Mouse (Mus musculus) limb, embryonic 12.5 days (tissue): ENCODE data around the gene Nbl1. TPM values are rescaled to one million over a fixed set of nuclear protein-coding genes. Genes with fewer than 3 reads are reported as not detected.

Experiments used
- ATAC-seq: fragments of 200-750 bp; cut with Nextera tagmentation; 2 replicates; pipeline ENCODE4 v1.8.0; 2017; ENCODE audit warnings: low read depth, moderate TSS enrichment; ENCODE audit not compliant: insufficient number of reproducible peaks, insufficient read depth, low FRiP score, low TSS enrichment
- H3K27ac ChIP-seq: fragments of 300-500 bp; sonication (generic); 2 replicates; pipeline ENCODE4 v1.5.1; 2016; ENCODE audit warnings: mild to moderate bottlenecking, moderate library complexity
- H3K27me3 ChIP-seq: fragments of 300-500 bp; sonication (generic); 2 replicates; pipeline ENCODE4 v1.6.1; 2016; ENCODE audit warnings: mild to moderate bottlenecking, moderate library complexity
- H3K36me3 ChIP-seq: fragments of 300-500 bp; sonication (generic); 2 replicates; pipeline ENCODE4 v1.6.1; 2016; ENCODE audit warnings: mild to moderate bottlenecking, moderate library complexity
- H3K4me1 ChIP-seq: fragments of 300-500 bp; sonication (generic); replicated peaks from 2 replicates; pipeline ENCODE4 v1.6.1; 2016
- H3K4me2 ChIP-seq: fragments of 300-500 bp; sonication (generic); 2 replicates; pipeline ENCODE4 v1.6.1; 2016; ENCODE audit warnings: mild to moderate bottlenecking, moderate library complexity
- H3K4me3 ChIP-seq: fragments of 300-500 bp; sonication (generic); replicated peaks from 2 replicates; pipeline ENCODE4 v1.5.1; 2016; ENCODE audit warnings: mild to moderate bottlenecking
- H3K9ac ChIP-seq: fragments of 300-500 bp; sonication (generic); replicated peaks from 2 replicates; pipeline ENCODE4 v1.6.1; 2016; ENCODE audit warnings: mild to moderate bottlenecking, moderate library complexity
- H3K9me3 ChIP-seq: fragments of 300-500 bp; sonication (generic); 2 replicates; pipeline ENCODE4 v1.6.1; 2016; ENCODE audit warnings: mild to moderate bottlenecking, moderate library complexity
- WGBS: fragments of 180-500 bp; shearing (Covaris S2); methylation state at CpG from one replicate; pipeline ENCODE4 v1.1.7; 2016; 5-methylcytosine and 5-hydroxymethylcytosine counted together
- polyA plus RNA-seq: library from polyadenylated mRNA; unstranded; fragments of >200 nt; fragmentation: Nextera tagmentation; extraction: Ambion mirVana; gene quantifications from 2 replicates; pipeline ENCODE4 v1.2.1, GENCODE M21; 2016

Gene Nbl1
- polyA plus RNA-seq, 1 experiment from 2014 or later: 141 TPM

DNA sequence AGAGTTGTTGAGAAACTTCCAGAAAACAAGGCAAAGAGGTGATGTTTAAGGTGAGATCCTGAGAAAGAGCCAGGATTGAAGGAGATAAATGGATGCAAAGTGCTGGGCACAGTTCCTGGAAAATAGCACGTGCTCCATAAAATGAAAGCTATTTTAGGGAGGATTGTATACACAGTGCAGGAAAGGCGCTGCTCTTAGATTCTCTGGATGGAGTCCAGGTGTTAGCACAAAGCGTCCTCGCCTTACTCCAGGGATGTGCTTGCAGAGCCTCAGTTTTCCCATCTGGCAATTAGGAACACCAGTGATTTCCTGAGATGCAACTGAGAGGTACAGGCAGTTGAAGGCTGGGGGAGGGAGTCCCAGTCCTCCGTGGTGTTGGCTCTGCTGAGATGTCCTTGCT, 3.4 kb upstream of the Nbl1 start:
- Histone ChIP-seq H3K4me1 (peaks cover 18% of the 10 kb centered on the region), H3K9ac (no peak overlapping the region), H3K36me3 (peaks cover 5% of the 10 kb centered on the region; the same call in 1 of the 2 replicates), H3K27ac (no peak overlapping the region), H3K4me2 (no peak overlapping the region), H3K4me3 (no peak overlapping the region), H3K9me3 (peaks cover 7% of the 10 kb centered on the region; the same call in 1 of the 2 replicates), H3K27me3 (peaks cover 33% of the 10 kb centered on the region)
- no peak for ATAC-seq
- 61% methylated on average over 5 of the region's 5 CpGs for WGBS

DNA sequence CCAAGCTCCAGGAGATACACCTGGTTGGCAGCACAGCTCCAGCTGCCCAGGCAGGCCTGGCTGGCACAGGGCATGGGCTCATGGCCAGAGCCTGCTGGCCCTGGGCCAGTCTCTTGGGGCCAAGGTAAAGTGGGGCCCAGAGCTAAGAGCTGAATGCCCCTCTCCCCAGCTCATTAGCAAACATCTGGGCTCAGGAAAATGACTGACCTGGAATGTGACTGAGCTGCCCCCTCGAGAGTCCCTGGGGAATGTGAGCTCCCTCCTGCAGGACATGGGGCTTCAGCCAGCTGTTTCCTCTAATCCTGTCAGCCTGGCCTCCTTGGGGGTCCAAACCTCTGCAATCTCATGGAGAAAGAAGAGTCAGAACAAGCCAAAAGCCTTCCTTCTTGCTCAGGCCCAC, 2.6 kb upstream of the Nbl1 start:
- ATAC-seq: no peak
- Histone ChIP-seq H3K27me3 (peaks cover 41% of the 10 kb centered on the region), H3K9me3 (peaks cover 7% of the 10 kb centered on the region; the same call in 1 of the 2 replicates), H3K27ac (no peak overlapping the region), H3K36me3 (peaks cover 3% of the 10 kb centered on the region; the same call in 1 of the 2 replicates), H3K4me2 (no peak overlapping the region), H3K4me1 (peaks cover 26% of the 10 kb centered on the region), H3K4me3 (no peak overlapping the region), H3K9ac (no peak overlapping the region)
- 0% methylated on average over 1 of the region's 1 CpGs for WGBS

DNA sequence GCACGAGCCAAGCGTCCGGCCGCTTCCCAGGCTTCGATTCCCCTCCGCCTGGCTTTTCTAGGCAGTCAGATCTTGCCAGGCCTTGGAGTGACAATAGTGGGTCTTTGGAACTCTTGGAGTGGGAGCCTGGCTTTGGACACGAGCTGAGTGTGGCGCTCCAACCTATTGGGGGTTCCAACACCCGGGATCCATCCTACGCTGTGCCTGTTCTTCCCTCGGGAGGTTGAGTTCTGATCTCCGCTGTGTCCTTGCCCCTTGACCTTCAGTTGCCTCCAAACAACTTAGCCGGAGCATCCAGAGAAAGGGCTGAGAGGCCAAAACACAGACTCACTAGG, 370 bp upstream of the Nbl1 start:
- Histone ChIP-seq H3K36me3 (peaks cover 8% of the 10 kb centered on the region; the same call in 1 of the 2 replicates), H3K4me1 (peaks cover 38% of the 10 kb centered on the region), H3K9ac (peak overlapping the region; percentile 90; the same call in 1 of the 2 replicates), H3K27me3 (peaks cover 55% of the 10 kb centered on the region), H3K4me3 (peak overlapping the region; percentile 83), H3K27ac (peak overlapping the region; percentile 89; the same call in 1 of the 2 replicates), H3K4me2 (peak overlapping the region; percentile 89), H3K9me3 (peaks cover 7% of the 10 kb centered on the region; the same call in 1 of the 2 replicates)
- 23% methylated on average over 13 of the region's 13 CpGs for WGBS
- no peak for ATAC-seq

DNA sequence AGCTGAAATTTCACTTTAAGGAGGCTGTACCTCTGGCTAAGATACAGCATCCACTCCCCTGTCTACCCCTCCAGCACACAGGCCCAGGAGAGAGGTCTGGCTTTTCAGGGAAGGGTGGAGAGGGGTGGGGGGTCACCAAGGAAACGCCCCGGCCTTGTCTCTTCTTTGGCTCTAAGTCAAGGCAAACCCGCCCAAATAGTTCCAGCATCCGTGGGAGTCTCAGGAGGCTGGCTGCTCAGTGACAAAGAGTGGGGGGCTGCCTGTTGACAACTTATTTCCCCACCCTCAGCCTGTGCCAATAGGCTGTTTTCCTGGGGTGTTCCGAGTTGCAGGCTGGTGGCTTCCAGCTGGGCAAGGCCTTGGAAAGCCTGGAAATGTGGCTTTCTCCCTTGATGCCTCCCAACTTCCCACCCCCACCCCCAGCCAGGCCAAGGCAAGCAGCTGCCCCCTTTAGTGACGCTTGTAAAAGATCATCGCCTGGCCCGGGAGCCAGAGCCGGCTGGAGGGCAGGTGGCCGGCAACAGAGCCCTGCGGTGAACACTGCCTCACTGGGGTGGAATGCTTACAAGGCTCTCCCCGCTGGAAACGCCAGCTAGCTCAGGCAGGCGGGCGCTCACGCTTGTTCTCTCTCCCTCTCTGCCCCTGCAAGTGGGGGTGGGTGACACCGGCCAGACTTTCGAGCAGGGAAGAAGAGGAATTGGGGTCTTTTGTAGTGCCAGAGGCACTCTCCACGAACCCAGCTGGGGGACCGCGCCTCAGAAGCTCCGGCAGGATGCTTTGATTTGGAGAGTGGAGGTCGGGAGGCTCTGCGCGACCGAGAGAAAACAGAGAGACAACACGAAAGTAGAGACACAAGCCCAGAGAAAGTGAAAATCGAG, 1.1 kb downstream of the Nbl1 start:
- Histone ChIP-seq H3K4me1 (peaks cover 49% of the 10 kb centered on the region), H3K4me2 (peak overlapping the region; percentile 89), H3K9me3 (peaks cover 7% of the 10 kb centered on the region; the same call in 1 of the 2 replicates), H3K36me3 (peaks cover 8% of the 10 kb centered on the region; the same call in 1 of the 2 replicates), H3K27me3 (peaks cover 64% of the 10 kb centered on the region), H3K27ac (peak overlapping the region; percentile 89), H3K9ac (peak overlapping the region; percentile 90), H3K4me3 (peak overlapping the region; percentile 83)
- ATAC-seq: peak; percentile 47; the same call in 1 of the 2 replicates
- WGBS: 2% methylated on average over 28 of the region's 28 CpGs

DNA sequence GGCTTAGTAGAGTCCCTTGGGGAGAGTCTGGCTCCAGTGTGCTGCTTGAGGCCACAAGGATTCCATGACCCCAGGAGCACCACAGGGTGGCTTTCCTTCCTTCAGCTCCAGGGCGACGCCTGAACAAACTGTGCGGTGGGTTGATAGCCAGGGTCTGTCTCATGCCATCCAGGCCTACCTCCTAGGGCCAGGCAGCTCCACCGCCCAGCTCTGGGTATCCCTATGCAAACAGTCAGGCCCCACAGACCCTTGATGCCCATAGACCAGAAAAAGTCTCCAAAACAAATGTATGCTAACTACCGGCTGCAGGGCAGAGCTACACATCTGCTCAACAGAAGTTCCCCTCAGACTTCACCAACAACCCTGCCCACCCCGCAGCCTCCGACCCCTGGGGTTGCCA, 1.7 kb downstream of the Nbl1 start:
- Histone ChIP-seq H3K9me3 (peaks cover 7% of the 10 kb centered on the region; the same call in 1 of the 2 replicates), H3K27me3 (peaks cover 64% of the 10 kb centered on the region), H3K27ac (peak overlapping the region; percentile 89), H3K9ac (peak overlapping the region; percentile 90), H3K4me3 (peak overlapping the region; percentile 83), H3K4me2 (peak overlapping the region; percentile 89), H3K4me1 (peaks cover 49% of the 10 kb centered on the region), H3K36me3 (peaks cover 8% of the 10 kb centered on the region; the same call in 1 of the 2 replicates)
- 16% methylated on average over 7 of the region's 7 CpGs for WGBS
- ATAC-seq: no peak

DNA sequence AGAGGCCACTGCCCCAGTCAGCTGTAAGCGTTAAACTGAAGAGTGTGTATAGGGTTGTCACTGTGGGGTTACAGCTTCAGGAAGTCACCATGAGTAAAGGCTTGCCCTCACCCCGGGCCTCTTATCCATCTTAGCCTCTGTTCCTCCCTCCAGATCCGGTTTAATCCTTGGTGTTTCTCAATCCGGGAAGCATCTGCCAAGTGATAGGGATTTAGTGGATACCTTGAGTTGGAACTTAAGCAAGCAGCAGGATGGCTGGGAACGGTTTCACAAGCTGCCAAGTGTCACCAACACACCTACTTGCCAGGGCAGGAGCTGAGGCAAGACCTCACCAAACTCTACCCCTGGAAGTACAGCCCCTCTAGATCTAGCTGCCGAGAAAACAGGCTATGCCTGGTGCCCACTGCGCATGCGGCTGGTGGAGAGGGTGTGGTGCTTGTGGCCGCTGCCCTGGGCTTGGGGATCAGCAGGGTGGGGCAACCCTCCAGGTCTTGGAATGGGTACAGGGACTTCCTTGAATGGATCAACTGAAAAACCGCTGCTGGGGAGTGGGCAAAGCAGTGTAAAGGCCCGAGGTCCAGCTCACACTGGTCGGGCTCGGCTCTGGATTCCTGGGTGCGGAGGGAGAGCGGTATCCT, 2.4 kb downstream of the Nbl1 start:
- peaks cover 7% of the 10 kb centered on the region; the same call in 1 of the 2 replicates for H3K9me3 ChIP-seq
- H3K4me2 ChIP-seq: peak overlapping the region; percentile 89
- H3K27ac ChIP-seq: peak overlapping the region; percentile 89
- peaks cover 8% of the 10 kb centered on the region; the same call in 1 of the 2 replicates for H3K36me3 ChIP-seq
- peaks cover 45% of the 10 kb centered on the region for H3K4me1 ChIP-seq
- 55% methylated on average over 15 of the region's 15 CpGs for WGBS
- H3K27me3 ChIP-seq: peaks cover 67% of the 10 kb centered on the region
- no peak for ATAC-seq
- H3K4me3 ChIP-seq: peak overlapping the region; percentile 83
- peak overlapping the region; percentile 90; the same call in 1 of the 2 replicates for H3K9ac ChIP-seq

DNA sequence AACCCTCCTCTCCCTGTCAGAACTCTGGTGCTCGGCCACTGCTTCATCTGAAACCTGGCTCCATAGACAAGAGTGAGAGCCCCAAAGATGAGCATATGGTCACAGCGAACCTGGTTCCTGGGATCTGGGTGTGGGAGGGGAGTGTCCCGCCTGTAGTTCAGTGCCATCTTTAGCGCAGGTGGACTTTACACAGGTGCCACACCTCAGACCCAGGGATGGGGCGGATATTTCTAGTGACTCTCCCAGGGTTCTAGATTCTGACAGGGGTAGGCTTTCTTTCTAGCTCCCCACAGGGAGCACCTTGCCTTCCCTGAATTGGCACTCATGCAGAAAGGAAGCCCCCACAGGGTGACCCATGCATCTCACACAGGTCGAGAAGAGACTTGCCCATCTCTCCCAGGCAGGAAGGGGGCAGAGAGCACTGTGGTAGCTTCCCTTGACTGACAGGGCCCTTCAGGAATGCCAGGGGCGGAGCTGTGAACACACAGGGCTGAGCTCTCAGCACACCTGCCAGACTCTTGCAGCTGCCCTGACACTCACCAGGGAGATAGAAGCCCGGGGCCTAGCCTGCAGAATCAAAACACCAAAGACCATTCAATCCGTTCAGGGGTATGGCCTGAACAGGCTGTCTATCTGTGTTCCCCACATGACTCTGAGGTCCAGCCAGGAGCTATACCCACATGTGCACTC, 3.7 kb downstream of the Nbl1 start:
- H3K27me3 ChIP-seq: peaks cover 75% of the 10 kb centered on the region
- H3K9ac ChIP-seq: no peak overlapping the region
- ATAC-seq: no peak
- H3K36me3 ChIP-seq: peaks cover 21% of the 10 kb centered on the region
- no peaks in the 10 kb centered on the region for H3K9me3 ChIP-seq
- H3K4me1 ChIP-seq: peaks cover 43% of the 10 kb centered on the region
- peak overlapping the region; percentile 22; the same call in 1 of the 2 replicates for H3K4me2 ChIP-seq
- H3K27ac ChIP-seq: 0 out of 2 replicates have a peak overlapping the region, but pooled peaks have one; percentile 0
- 52% methylated on average over 9 of the region's 9 CpGs for WGBS
- H3K4me3 ChIP-seq: no peak overlapping the region

DNA sequence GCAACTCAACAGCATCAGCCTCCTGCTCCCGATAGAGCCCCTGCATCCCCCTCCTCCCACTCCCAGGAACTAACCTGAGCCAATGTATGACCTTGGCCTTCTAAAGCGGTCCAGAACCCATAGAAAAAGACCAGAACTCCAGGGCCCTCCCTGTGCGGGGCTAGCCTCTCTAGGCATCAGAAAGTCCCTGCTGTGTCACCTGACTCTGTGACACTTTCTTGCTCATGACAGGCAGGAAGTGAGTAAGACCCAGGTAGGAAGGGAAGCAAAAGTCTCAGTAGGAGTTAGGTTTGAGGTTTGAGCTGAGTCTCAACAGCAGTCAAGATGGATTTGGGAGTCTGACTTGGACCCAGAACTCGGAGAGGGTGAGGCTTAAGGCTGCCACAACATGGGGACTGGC, 5.8 kb downstream of the Nbl1 start:
- 0 out of 2 replicates have a peak overlapping the region, but pooled peaks have one; percentile 8 for H3K9ac ChIP-seq
- 73% methylated on average over 4 of the region's 4 CpGs for WGBS
- no peak overlapping the region for H3K4me2 ChIP-seq
- H3K4me1 ChIP-seq: peaks cover 47% of the 10 kb centered on the region
- no peaks in the 10 kb centered on the region for H3K9me3 ChIP-seq
- no peak overlapping the region for H3K4me3 ChIP-seq
- peak overlapping the region; percentile 29; the same call in 1 of the 2 replicates for H3K27ac ChIP-seq
- H3K36me3 ChIP-seq: peaks cover 21% of the 10 kb centered on the region
- peaks cover 53% of the 10 kb centered on the region for H3K27me3 ChIP-seq
- ATAC-seq: no peak

DNA sequence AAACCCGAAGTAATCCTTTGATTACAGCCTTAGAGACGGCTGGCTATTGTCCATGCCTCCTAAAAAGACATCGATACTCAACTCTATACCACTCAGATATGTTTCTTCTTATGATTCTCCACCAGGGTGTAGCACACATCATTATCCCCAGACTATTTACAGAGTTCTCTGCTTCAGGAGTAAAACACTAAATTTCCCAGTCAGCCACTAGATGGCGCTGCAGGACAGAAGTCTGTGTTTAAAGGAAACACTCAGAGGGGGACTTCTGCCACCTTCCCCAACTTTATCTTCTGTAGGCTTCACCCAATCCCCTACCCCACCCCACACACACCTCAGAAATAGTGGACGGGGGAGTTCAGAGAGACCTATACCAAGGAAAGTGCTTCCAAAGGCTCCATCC, 6.8 kb downstream of the Nbl1 start:
- H3K9me3 ChIP-seq: no peaks in the 10 kb centered on the region
- H3K27ac ChIP-seq: no peak overlapping the region
- H3K4me2 ChIP-seq: no peak overlapping the region
- H3K36me3 ChIP-seq: peaks cover 21% of the 10 kb centered on the region
- H3K4me1 ChIP-seq: peaks cover 38% of the 10 kb centered on the region
- H3K27me3 ChIP-seq: peaks cover 44% of the 10 kb centered on the region
- H3K9ac ChIP-seq: no peak overlapping the region
- H3K4me3 ChIP-seq: no peak overlapping the region
- WGBS: 21% methylated on average over 5 of the region's 5 CpGs
- ATAC-seq: peak; percentile 17; the same call in 1 of the 2 replicates

DNA sequence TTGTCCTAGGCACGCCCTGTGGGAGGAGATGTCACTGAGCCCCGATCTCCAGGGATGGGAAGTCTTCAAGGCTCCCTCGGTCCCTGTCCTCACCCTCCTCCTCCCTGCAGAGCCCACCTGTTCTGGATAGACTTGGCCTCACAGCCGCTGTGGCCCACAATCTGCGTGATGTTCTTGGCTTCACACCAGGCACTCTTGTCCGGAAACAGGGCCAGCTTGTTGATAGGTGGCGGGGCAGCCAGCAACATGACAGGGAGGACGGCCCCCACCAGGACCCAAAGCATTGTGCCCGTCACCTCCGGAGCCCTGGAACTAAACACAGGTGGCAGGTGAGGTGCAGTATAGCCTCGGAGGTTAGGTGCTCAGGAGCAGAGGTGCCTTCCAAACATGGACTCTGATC, 7.5 kb downstream of the Nbl1 start:
- Histone ChIP-seq H3K9me3 (no peaks in the 10 kb centered on the region), H3K36me3 (peaks cover 18% of the 10 kb centered on the region), H3K27me3 (peaks cover 37% of the 10 kb centered on the region), H3K4me2 (no peak overlapping the region), H3K9ac (no peak overlapping the region), H3K27ac (no peak overlapping the region), H3K4me1 (peaks cover 31% of the 10 kb centered on the region), H3K4me3 (no peak overlapping the region)
- no peak for ATAC-seq
- 68% methylated on average over 11 of the region's 11 CpGs for WGBS
